Mouse (Mus musculus) embryonic facial prominence, embryonic 11.5 days (tissue): ENCODE data around the gene Nr1i2. TPM values are rescaled to one million over a fixed set of nuclear protein-coding genes. Genes with fewer than 3 reads are reported as not detected.

Source experiments
- ATAC-seq: fragments of 200-750 bp; cut with Nextera tagmentation; replicated peaks from 2 replicates; pipeline ENCODE4 v1.8.0; 2017; ENCODE audit warnings: low read depth; ENCODE audit not compliant: insufficient number of reproducible peaks, low FRiP score, low TSS enrichment
- DNase-seq: peaks from one replicate; pipeline ENCODE4 v3.0.0-alpha.2; 2015; ENCODE audit warnings: low spot score
- H3K27ac ChIP-seq: fragments of 300-500 bp; sonication (generic); replicated peaks from 2 replicates; pipeline ENCODE4 v1.5.1; 2014; ENCODE audit warnings: mild to moderate bottlenecking, low read depth, low read length, control low read depth
- H3K27me3 ChIP-seq: fragments of 300-500 bp; sonication (generic); 2 replicates; pipeline ENCODE4 v1.6.1; 2014; ENCODE audit warnings: mild to moderate bottlenecking, low read length, moderate library complexity, mixed read lengths; ENCODE audit not compliant: control insufficient read depth, insufficient read depth
- H3K36me3 ChIP-seq: fragments of 300-500 bp; sonication (generic); replicated peaks from 2 replicates; pipeline ENCODE4 v1.6.1; 2014; ENCODE audit warnings: low read depth, mild to moderate bottlenecking, low read length, moderate library complexity, mixed read lengths; ENCODE audit not compliant: control insufficient read depth, insufficient read depth
- H3K4me1 ChIP-seq: fragments of 300-500 bp; sonication (generic); 2 replicates; pipeline ENCODE4 v1.6.1; 2014; ENCODE audit warnings: low read length, mixed read lengths; ENCODE audit not compliant: control insufficient read depth, insufficient read depth
- H3K4me2 ChIP-seq: fragments of 300-500 bp; sonication (generic); 2 replicates; pipeline ENCODE4 v1.6.1; 2014; ENCODE audit warnings: low read depth, mild to moderate bottlenecking, control low read depth, low read length, moderate library complexity
- H3K4me3 ChIP-seq: fragments of 300-500 bp; sonication (generic); 2 replicates; pipeline ENCODE4 v1.5.1; 2014; ENCODE audit warnings: low read depth, low read length, control low read depth
- H3K9ac ChIP-seq: fragments of 300-500 bp; sonication (generic); replicated peaks from 2 replicates; pipeline ENCODE4 v1.6.1; 2014; ENCODE audit warnings: mild to moderate bottlenecking, control low read depth, low read length
- H3K9me3 ChIP-seq: fragments of 300-500 bp; sonication (generic); replicated peaks from 2 replicates; pipeline ENCODE4 v1.6.1; 2016; ENCODE audit warnings: mild to moderate bottlenecking, low read length, inconsistent platforms, mixed read lengths; ENCODE audit not compliant: control insufficient read depth
- WGBS: fragments of 180-500 bp; shearing (Covaris S2); extraction: QIAGEN DNeasy Blood & Tissue Kit; methylation state at CpG from one replicate; pipeline ENCODE4 v1.1.7; 2014; 5-methylcytosine and 5-hydroxymethylcytosine counted together
- polyA plus RNA-seq: library from polyadenylated mRNA; unstranded; fragments of >200 nt; fragmentation: Nextera tagmentation; extraction: Ambion mirVana; gene quantifications from 2 replicates; pipeline ENCODE4 v1.2.1, GENCODE M21; 2014

Gene Nr1i2
- polyA plus RNA-seq, 1 experiment from 2014 or later: not detected

DNA sequence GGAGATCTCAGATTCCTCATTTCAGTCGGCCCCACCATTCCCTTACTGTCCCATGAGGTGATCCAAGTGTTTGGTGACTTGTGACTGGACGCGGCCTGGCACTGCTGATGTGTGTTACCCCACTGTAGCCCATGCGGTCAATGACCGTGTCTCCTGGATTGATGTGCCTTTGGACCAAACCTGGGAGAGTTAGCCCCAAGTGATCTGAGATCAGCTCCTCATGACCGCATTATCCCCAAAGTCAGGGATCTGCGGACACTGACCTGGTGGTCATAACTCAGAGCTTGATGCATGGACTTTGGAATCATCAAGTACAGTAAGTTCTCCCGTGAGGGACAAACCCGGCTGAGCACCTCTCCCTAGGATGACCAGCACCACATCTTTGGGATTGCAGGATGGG is 38.7 kb downstream of the Nr1i2 start:
- Histone ChIP-seq H3K27ac (no peak overlapping the region), H3K4me1 (no peaks in the 10 kb centered on the region), H3K4me2 (no peak overlapping the region), H3K9ac (no peak overlapping the region), H3K9me3 (no peaks in the 10 kb centered on the region), H3K36me3 (no peaks in the 10 kb centered on the region), H3K4me3 (no peak overlapping the region), H3K27me3 (no peaks in the 10 kb centered on the region)
- ATAC-seq: no peak
- no peak for DNase-seq
- 90% methylated on average over 9 of the region's 9 CpGs for WGBS

DNA sequence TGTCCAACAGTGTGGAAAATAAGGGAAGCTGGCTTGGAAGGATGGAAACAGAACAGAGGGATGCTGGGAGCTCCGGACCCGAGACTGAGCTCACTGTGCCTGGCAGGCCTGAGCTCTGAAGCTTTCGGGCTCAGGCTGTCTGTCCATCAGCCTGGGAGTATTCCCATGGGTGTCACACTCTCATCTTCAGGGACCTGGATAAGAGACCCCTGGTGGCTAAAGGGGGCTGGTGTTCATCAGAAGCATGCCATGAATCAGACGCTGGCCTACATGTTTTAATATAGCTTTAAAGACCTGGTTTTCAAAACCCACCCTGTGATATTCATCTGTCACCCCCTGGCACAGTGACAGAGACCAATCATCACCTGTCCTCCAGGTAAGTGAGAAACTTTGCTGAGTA is 39.5 kb downstream of the Nr1i2 start:
- no peak overlapping the region for H3K9ac ChIP-seq
- no peak for ATAC-seq
- no peaks in the 10 kb centered on the region for H3K36me3 ChIP-seq
- H3K9me3 ChIP-seq: no peaks in the 10 kb centered on the region
- DNase-seq: no peak
- no peak overlapping the region for H3K4me3 ChIP-seq
- H3K27ac ChIP-seq: no peak overlapping the region
- no peaks in the 10 kb centered on the region for H3K4me1 ChIP-seq
- WGBS: 70% methylated on average over 4 of the region's 4 CpGs
- H3K27me3 ChIP-seq: no peaks in the 10 kb centered on the region
- H3K4me2 ChIP-seq: no peak overlapping the region

DNA sequence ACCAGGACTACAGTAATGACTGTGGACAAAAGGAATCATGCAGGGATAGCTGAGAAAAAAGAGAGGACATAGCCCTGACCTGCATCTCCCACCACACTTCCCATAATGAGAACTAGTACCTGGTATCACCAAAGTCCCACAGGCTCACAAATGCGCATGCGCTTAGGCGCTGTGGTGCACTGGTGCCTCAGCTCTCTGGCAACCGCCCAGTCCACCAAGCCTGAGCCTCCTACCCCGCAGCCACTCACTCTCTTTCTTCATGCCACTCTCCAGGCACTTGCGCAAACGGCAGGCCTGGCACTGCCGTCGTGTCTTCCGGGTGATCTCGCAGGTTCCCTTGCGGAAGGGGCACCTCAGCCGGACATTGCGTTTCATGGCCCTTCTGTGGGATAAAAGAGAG is 40.6 kb downstream of the Nr1i2 start:
- H3K36me3 ChIP-seq: no peaks in the 10 kb centered on the region
- ATAC-seq (no peak), DNase-seq (no peak)
- H3K4me2 ChIP-seq: no peak overlapping the region
- 77% methylated on average over 14 of the region's 14 CpGs for WGBS
- no peaks in the 10 kb centered on the region for H3K27me3 ChIP-seq
- H3K4me1 ChIP-seq: no peaks in the 10 kb centered on the region
- no peak overlapping the region for H3K9ac ChIP-seq
- H3K27ac ChIP-seq: no peak overlapping the region
- H3K4me3 ChIP-seq: no peak overlapping the region
- no peaks in the 10 kb centered on the region for H3K9me3 ChIP-seq

- H3K4me3 ChIP-seq: no peak overlapping the region
- H3K27ac ChIP-seq: no peak overlapping the region
- H3K36me3 ChIP-seq: no peaks in the 10 kb centered on the region
- no peaks in the 10 kb centered on the region for H3K4me1 ChIP-seq
- H3K27me3 ChIP-seq: no peaks in the 10 kb centered on the region
- H3K9ac ChIP-seq: no peak overlapping the region
- no peak for ATAC-seq
- 96% methylated on average over 6 of the region's 6 CpGs for WGBS
- no peak for DNase-seq
- H3K9me3 ChIP-seq: no peaks in the 10 kb centered on the region
- no peak overlapping the region for H3K4me2 ChIP-seq
Measured at GRCm38 (mm10) chr16:38250467-38250866, 44.2 kb downstream of the Nr1i2 start.

GRCm38 (mm10) chr16:38248331-38248961 is 46.2 kb downstream of the Nr1i2 start:
- Histone ChIP-seq H3K27me3 (no peaks in the 10 kb centered on the region), H3K9ac (no peak overlapping the region), H3K4me2 (no peak overlapping the region), H3K4me1 (no peaks in the 10 kb centered on the region), H3K27ac (no peak overlapping the region), H3K36me3 (no peaks in the 10 kb centered on the region), H3K4me3 (no peak overlapping the region), H3K9me3 (no peaks in the 10 kb centered on the region)
- WGBS: 47% methylated on average over 13 of the region's 13 CpGs
- ATAC-seq (peak; percentile 61; the same call in 1 of the 2 replicates), DNase-seq (no peak)

DNA sequence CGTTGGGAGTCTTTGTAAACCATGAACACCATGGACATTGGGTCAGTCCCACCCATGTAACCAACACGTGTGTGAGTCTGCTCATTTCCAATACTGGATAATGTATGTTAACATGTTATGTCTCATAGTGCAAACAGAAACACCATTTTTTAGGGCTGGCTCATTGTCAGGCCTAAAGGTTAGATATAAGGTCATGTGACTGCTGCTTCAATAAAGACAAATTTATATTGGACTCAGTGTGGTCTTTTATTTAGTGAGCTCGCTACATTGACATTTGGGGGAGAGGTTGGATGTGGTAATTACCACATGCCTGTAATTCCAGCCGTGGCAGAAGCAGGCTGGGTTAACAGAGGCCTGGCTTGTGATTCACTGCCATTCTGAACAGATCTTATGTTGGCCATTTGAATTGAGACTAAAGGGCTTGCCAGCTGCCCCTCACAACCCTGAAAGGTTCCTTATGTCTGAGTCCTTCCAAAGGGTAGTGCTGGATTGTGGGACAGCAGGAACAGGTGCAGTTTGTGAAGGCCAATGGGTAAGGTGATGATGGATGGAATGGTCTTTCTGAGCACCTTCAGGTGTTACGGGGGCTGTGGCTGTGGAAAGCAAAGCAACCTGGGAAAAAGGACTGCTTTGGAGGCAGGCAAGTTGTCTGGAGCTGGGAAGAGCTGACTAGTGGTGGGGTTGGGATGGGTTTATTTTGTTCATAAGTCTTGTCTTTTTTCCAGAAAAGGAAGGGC is 48.6 kb downstream of the Nr1i2 start:
- no peak for ATAC-seq
- Histone ChIP-seq H3K27me3 (no peaks in the 10 kb centered on the region), H3K4me2 (no peak overlapping the region), H3K4me3 (no peak overlapping the region), H3K4me1 (no peaks in the 10 kb centered on the region), H3K36me3 (no peaks in the 10 kb centered on the region), H3K9me3 (no peaks in the 10 kb centered on the region), H3K9ac (no peak overlapping the region), H3K27ac (no peak overlapping the region)
- 82% methylated on average over 5 of the region's 5 CpGs for WGBS
- no peak for DNase-seq

GRCm38 (mm10) chr16:38245379-38245778 is 49.2 kb downstream of the Nr1i2 start:
- WGBS: 24% methylated on average over 2 of the region's 2 CpGs
- ATAC-seq (no peak), DNase-seq (no peak)

DNA sequence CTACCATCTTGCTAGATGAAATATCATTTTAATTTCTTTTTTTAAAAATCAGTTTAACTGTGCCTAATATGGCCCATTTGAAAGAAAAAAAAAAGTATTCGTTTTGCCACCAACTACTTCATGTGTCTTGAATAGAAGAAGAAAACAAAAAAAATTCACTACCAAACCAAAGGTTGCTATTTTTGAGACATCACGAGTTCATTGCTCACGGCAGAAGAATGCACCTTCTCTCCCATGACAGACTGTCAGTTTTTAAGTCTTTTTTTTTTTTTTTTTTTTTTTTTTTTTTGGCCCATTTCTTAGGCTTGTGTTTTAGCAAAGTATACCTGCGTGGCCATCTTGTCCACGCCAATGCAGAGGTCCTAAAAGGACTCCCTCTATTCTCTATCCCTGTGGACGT is 50.5 kb downstream of the Nr1i2 start:
- Histone ChIP-seq H3K4me1 (no peaks in the 10 kb centered on the region), H3K36me3 (no peaks in the 10 kb centered on the region; the same call in 1 of the 2 replicates), H3K9ac (no peak overlapping the region), H3K9me3 (no peaks in the 10 kb centered on the region), H3K27me3 (no peaks in the 10 kb centered on the region), H3K4me3 (no peak overlapping the region), H3K27ac (no peak overlapping the region), H3K4me2 (no peak overlapping the region)
- no peak for DNase-seq
- WGBS: 87% methylated on average over 6 of the region's 6 CpGs
- no peak for ATAC-seq

More at GRCm38 (mm10) chr16:38245379-38245778, 49.2 kb downstream of the Nr1i2 start:
- H3K4me1 ChIP-seq: no peaks in the 10 kb centered on the region
- H3K9me3 ChIP-seq: no peaks in the 10 kb centered on the region
- H3K9ac ChIP-seq: no peak overlapping the region
- no peaks in the 10 kb centered on the region for H3K36me3 ChIP-seq
- no peak overlapping the region for H3K4me2 ChIP-seq
- no peak overlapping the region for H3K27ac ChIP-seq
- H3K4me3 ChIP-seq: no peak overlapping the region
- H3K27me3 ChIP-seq: no peaks in the 10 kb centered on the region
